Mouse (Mus musculus) heart, embryonic 10.5 days (tissue): ENCODE data around the gene Syna. TPM values are rescaled to one million over a fixed set of nuclear protein-coding genes. Genes with fewer than 3 reads are reported as not detected.

ENCODE experiments used
- DNase-seq: peaks from one replicate; pipeline ENCODE4 v3.0.0-alpha.2; 2017; ENCODE audit warnings: low spot score
- H3K27ac ChIP-seq: fragments of 300-500 bp; sonication (generic); 2 replicates; pipeline ENCODE4 v1.5.1; 2016; ENCODE audit warnings: mild to moderate bottlenecking
- H3K27me3 ChIP-seq: fragments of 300-500 bp; sonication (generic); 2 replicates; pipeline ENCODE4 v1.6.1; 2016; ENCODE audit warnings: mild to moderate bottlenecking; ENCODE audit not compliant: poor library complexity, insufficient read depth, severe bottlenecking
- H3K36me3 ChIP-seq: fragments of 300-500 bp; sonication (generic); 2 replicates; pipeline ENCODE4 v1.6.1; 2016; ENCODE audit warnings: mild to moderate bottlenecking, moderate library complexity
- H3K4me1 ChIP-seq: fragments of 300-500 bp; sonication (generic); 2 replicates; pipeline ENCODE4 v1.6.1; 2016; ENCODE audit warnings: mild to moderate bottlenecking
- H3K4me3 ChIP-seq: fragments of 300-500 bp; sonication (generic); 2 replicates; pipeline ENCODE4 v1.5.1; 2016; ENCODE audit warnings: mild to moderate bottlenecking, moderate library complexity
- H3K9me3 ChIP-seq: fragments of 300-500 bp; sonication (generic); 2 replicates; pipeline ENCODE4 v1.6.1; 2016; ENCODE audit warnings: mild to moderate bottlenecking, moderate library complexity
- WGBS: fragments of 180-500 bp; shearing (Covaris S2); methylation state at CpG from one replicate; pipeline ENCODE4 v1.1.7; 2016; 5-methylcytosine and 5-hydroxymethylcytosine counted together
- polyA plus RNA-seq: library from polyadenylated mRNA; unstranded; fragments of >200 nt; fragmentation: Nextera tagmentation; extraction: Ambion mirVana; gene quantifications from 2 replicates; pipeline ENCODE4 v1.2.1, GENCODE M21; 2016

Gene Syna
- polyA plus RNA-seq, 1 experiment from 2014 or later: not detected

DNA sequence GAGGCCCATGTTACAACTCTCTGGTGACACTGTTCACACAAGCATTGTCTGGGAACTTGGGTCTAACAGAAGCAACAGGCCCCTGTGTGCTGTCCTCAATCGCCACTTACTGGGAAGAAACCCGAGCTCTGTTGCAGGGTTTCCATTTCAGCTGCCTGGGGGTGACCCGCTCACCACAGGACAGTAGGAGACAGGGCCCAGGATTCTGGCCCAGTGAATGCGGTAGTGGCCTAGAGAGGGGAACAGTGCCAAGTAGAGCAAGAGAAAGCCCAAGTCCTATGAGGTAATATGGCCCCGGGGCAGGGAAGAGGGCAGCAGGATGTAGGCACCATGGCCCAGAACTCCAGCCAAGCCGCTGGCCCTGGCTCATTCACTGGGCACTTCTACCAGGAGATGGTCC lies 19.1 kb downstream of the Syna start:
- DNase-seq: no peak
- peaks cover 32% of the 10 kb centered on the region for H3K4me1 ChIP-seq
- peak overlapping the region; percentile 80 for H3K27ac ChIP-seq
- peaks cover 23% of the 10 kb centered on the region for H3K36me3 ChIP-seq
- H3K9me3 ChIP-seq: no peaks in the 10 kb centered on the region
- WGBS: 71% methylated on average over 6 of the region's 6 CpGs
- H3K27me3 ChIP-seq: no peaks in the 10 kb centered on the region
- H3K4me3 ChIP-seq: no peak overlapping the region

DNA sequence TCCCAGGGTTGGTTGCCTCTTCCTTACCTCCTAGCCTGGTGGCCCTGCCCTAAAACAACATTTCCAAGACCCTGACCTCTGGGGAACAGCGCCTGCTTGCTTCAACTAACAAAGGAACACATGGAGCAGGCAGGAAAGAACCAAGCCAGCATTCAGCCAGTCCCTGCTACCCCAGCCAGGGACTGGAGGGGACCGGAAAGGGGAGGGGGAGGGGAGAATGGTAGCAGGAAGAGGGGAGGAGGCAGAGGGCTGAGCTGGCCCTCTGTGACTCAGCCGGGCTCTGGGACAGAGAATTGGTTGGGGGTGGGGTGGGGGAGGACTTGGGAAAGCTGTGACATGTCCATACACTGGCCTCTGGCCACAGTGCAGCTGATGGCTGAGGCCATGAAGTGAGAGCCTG lies 20.1 kb downstream of the Syna start:
- no peaks in the 10 kb centered on the region for H3K9me3 ChIP-seq
- H3K36me3 ChIP-seq: peaks cover 27% of the 10 kb centered on the region
- peaks cover 34% of the 10 kb centered on the region for H3K4me1 ChIP-seq
- H3K27ac ChIP-seq: peak overlapping the region; percentile 80
- no peak overlapping the region for H3K4me3 ChIP-seq
- 17% methylated on average over 3 of the region's 3 CpGs for WGBS
- peak; percentile 89 for DNase-seq
- no peaks in the 10 kb centered on the region for H3K27me3 ChIP-seq

DNA sequence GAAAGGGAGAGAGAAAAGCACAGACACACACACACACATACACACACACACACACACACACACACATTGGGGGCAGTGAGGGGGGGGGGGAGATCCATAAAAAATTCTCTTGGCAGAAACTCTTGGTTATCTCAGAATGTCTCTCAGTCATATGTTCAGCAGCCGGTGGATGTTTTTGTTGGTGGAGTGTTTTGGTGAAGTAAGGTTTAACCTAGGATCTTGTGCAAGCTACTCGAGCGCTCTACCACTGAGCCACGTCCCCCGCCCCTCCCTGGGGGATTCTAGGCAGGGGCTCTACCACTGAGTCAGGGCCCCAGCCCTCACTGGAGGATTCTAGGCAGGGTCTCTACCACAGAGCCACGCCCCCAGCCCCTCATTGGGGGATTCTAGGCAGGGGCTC lies 23.9 kb downstream of the Syna start:
- Histone ChIP-seq H3K27me3 (no peaks in the 10 kb centered on the region), H3K36me3 (peaks cover 55% of the 10 kb centered on the region), H3K9me3 (no peaks in the 10 kb centered on the region), H3K4me3 (no peak overlapping the region), H3K27ac (no peak overlapping the region), H3K4me1 (peaks cover 23% of the 10 kb centered on the region)
- 92% methylated on average over 6 of the region's 6 CpGs for WGBS
- no peak for DNase-seq

DNA sequence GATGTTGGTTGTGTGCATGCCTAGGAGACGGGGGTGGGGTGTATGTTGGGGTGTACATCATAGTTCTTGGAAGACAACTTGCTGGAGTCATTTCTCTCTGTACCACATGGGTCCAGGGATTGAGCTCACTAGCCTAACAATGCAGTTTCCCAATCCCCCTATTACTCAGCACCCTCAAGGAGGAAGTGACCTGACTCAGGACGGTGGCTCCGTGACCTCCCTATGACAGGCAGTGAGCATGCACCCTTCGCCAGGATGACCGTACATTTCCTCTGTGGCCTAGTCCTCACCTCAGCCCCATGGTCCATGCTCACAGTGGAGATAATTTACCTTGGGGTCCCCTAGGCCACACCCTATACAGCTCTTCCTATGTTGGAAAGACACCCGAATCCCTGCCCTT lies 27.6 kb downstream of the Syna start:
- 90% methylated on average over 6 of the region's 6 CpGs for WGBS
- no peak for DNase-seq
- Histone ChIP-seq H3K4me3 (no peak overlapping the region), H3K27ac (no peak overlapping the region), H3K9me3 (no peaks in the 10 kb centered on the region), H3K4me1 (peaks cover 11% of the 10 kb centered on the region), H3K27me3 (no peaks in the 10 kb centered on the region), H3K36me3 (peaks cover 49% of the 10 kb centered on the region)

DNA sequence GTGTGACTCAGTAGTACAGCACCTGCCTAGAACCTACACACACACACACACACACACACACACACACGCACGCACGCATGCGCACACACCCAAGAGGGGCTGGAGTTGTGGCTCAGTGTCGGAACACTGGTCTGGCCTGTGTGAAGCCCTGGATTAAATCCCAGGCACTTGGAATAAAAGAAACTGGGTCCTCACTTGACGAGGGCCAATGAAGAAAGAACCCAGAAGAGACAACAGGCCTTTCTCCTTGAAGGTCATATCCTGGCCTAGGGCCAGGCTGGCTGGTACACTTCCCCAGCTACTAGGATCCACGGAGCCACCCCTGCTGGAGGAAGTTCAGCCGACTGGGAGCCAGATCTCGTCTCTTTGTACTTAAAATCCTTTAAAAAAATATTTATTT lies 28.4 kb downstream of the Syna start:
- peaks cover 46% of the 10 kb centered on the region for H3K36me3 ChIP-seq
- no peak for DNase-seq
- peaks cover 11% of the 10 kb centered on the region for H3K4me1 ChIP-seq
- WGBS: 85% methylated on average over 9 of the region's 9 CpGs
- H3K27me3 ChIP-seq: no peaks in the 10 kb centered on the region
- no peak overlapping the region for H3K27ac ChIP-seq
- no peaks in the 10 kb centered on the region for H3K9me3 ChIP-seq
- H3K4me3 ChIP-seq: no peak overlapping the region

DNA sequence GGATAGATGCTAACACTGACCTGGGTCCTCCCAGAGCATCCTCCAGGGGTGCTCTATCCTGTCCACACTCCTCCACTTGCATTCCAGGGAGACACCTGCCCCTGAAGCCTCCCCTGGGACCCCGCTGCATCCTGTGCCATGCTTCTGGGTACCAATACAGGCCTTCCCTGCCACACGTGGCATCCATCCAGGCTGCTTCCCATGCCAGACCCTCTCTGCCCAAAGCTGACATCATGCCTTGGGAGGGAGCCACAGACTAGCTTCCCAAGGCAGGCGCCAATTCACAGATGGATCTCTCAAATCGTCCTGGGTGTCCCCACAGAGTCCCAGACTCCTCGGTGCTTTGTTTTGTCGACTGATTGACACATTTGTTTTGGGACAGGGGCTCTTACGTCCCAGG lies 29.1 kb downstream of the Syna start:
- no peak for DNase-seq
- H3K4me3 ChIP-seq: no peak overlapping the region
- no peaks in the 10 kb centered on the region for H3K27me3 ChIP-seq
- H3K27ac ChIP-seq: no peak overlapping the region
- no peaks in the 10 kb centered on the region for H3K9me3 ChIP-seq
- WGBS: 68% methylated on average over 7 of the region's 7 CpGs
- peaks cover 11% of the 10 kb centered on the region for H3K4me1 ChIP-seq
- peaks cover 52% of the 10 kb centered on the region for H3K36me3 ChIP-seq

DNA sequence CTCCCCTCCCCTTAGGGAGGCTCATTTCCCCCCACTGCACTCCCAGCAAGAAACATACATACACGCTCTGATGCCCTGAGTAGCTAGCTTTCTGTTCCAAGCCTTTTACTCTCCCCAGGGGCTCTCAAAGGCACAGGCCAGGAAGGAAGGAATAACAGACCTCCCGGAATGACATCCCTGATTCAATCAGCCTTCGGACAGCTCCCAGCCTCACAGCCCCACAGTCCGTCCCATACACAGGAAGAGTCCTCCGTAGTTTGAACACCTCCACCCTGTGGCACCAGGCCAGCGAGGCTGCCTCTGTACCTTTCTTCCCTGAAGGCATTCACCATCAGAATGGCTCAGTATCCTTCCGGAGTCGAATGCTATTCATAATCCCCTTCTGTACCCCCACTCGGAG lies 31.5 kb downstream of the Syna start:
- WGBS: 27% methylated on average over 9 of the region's 9 CpGs

DNA sequence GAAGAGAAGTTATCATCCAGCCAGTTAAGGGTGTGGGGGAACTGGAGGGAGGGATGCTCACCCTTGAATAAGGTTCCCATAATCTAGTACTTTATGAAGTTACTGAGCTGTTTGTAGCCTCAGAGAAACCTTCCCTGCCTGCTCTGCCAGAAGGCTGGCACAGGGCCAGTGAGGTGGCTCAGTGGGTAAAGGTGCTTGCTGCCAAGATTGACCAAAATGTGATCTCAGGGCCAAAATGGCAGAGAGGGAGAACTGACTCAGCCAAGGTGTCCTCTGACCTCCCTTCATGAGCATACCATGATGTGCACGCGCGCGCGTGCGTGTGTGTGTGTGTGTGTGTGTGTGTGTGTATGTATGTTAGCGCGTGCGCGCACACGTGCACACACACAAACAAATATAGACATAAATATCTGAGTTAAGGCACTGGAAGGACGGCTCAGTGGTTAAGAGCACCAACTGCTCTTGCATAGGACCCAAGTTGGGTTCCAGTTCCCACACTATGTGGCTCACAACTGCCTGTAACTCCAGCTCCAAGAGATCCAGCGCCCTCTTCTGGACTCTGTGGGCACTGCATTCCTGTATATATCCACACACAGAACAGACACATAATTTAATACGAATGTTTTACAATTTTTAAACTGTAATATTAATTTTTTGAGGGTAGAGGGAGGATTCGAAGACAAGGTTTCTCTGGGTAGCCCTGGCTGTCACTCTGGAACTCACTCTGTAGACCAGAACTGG lies 33.8 kb downstream of the Syna start:
- Histone ChIP-seq H3K9me3 (no peaks in the 10 kb centered on the region), H3K27ac (no peak overlapping the region), H3K4me1 (peaks cover 14% of the 10 kb centered on the region), H3K4me3 (no peak overlapping the region), H3K36me3 (peaks cover 29% of the 10 kb centered on the region; the same call in 1 of the 2 replicates), H3K27me3 (no peaks in the 10 kb centered on the region)
- DNase-seq: no peak
- WGBS: 88% methylated on average over 15 of the region's 15 CpGs

More for the DNA sequence above, 31.5 kb downstream of the Syna start:
- no peak for DNase-seq
- Histone ChIP-seq H3K4me1 (peaks cover 8% of the 10 kb centered on the region), H3K27ac (no peak overlapping the region), H3K36me3 (peaks cover 36% of the 10 kb centered on the region), H3K27me3 (no peaks in the 10 kb centered on the region), H3K4me3 (no peak overlapping the region), H3K9me3 (no peaks in the 10 kb centered on the region)

DNA sequence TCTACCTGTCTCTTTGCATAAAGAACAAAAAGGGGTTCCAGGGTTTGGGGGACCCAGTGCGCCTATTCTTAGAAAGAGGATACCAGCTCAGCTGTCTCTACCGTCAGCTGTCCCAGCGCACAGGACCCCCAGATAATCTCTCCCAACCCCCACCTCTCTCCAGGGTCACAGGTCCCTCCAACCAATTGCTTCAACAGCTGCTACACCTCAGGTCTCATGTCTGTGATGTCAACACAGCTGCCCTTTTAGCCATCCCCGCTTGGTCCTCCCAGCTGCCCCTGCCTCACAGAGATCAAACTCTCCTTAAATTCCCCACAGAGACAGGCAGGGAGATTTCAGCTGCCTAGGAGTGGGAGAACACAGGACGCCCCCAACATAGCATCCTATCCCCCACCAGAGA lies 36.2 kb downstream of the Syna start:
- no peak for DNase-seq
- Histone ChIP-seq H3K4me1 (peaks cover 11% of the 10 kb centered on the region), H3K9me3 (no peaks in the 10 kb centered on the region), H3K36me3 (peaks cover 39% of the 10 kb centered on the region), H3K27ac (no peak overlapping the region), H3K27me3 (no peaks in the 10 kb centered on the region), H3K4me3 (no peak overlapping the region)
- WGBS: 75% methylated on average over 5 of the region's 5 CpGs

DNA sequence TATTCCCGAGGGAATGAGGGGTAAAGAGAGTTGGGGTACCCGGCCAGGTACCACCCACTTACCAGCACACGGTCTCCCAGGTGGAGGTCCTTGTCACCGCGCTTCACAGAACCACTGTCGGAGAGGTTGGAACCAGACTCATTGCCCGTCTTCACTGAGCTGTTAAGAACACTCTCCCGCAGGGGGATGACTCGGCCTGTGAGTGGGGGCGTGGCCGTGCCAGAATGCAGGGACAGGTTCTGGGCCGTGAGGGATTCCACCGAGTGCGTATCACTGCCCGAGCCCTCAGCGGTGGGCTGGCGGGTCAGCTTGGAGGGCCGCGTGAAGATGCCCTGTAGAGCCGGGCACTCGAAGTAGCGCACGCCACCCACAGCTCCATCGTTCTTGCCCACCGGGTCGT lies 37.4 kb downstream of the Syna start:
- 86% methylated on average over 26 of the region's 26 CpGs for WGBS

DNA sequence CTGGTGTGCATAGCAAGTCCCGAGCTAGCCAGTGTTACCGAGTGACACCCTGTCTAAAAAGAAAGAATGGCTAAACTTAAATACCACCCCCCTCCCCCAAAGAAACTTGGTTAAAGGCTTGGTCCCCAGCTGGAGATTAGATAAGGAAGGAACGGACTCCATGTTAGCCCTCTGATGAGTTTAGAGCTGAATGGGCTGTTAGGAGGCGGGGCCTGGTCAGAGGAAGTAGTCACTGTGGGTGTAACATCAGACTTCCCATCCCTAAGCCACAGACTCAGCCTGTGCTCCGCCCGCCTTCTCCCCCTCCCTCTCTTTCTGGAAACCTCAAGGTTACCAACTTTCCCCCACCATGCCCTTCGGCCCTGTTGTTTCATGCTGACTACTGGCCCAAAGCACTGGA lies 38.2 kb downstream of the Syna start:
- Histone ChIP-seq H3K27ac (no peak overlapping the region), H3K4me3 (no peak overlapping the region), H3K9me3 (0 out of 2 replicates have a peak, but pooled peaks cover 2% of the 10 kb centered on the region), H3K27me3 (no peaks in the 10 kb centered on the region), H3K4me1 (0 out of 2 replicates have a peak, but pooled peaks cover 5% of the 10 kb centered on the region), H3K36me3 (peaks cover 54% of the 10 kb centered on the region)
- WGBS: 71% methylated on average over 7 of the region's 7 CpGs
- no peak for DNase-seq

More for the DNA sequence above, 37.4 kb downstream of the Syna start:
- Histone ChIP-seq H3K4me1 (0 out of 2 replicates have a peak, but pooled peaks cover 5% of the 10 kb centered on the region), H3K27ac (no peak overlapping the region), H3K27me3 (no peaks in the 10 kb centered on the region), H3K36me3 (peaks cover 48% of the 10 kb centered on the region), H3K9me3 (no peaks in the 10 kb centered on the region), H3K4me3 (no peak overlapping the region)
- no peak for DNase-seq

DNA sequence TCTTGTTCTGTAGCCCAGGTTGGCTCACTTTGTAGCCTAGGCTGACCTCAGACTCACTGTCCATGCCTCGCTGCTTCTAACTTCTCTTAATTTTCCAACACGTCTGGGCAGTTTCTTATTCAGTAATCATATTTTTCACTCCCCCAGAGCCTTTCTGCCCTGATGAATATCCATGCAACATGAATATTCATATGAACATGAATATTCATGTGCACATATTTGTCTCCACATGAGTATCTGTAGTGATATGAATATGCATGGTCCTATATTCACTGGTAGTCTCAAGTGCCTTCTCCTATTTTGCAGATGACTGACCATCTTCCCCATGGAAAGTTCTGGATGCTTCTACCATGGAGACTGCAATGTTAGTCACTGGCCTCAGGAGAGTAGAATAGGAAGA lies 38.8 kb downstream of the Syna start:
- no peak for DNase-seq
- Histone ChIP-seq H3K36me3 (peaks cover 58% of the 10 kb centered on the region), H3K9me3 (0 out of 2 replicates have a peak, but pooled peaks cover 4% of the 10 kb centered on the region), H3K27me3 (no peaks in the 10 kb centered on the region), H3K4me1 (0 out of 2 replicates have a peak, but pooled peaks cover 5% of the 10 kb centered on the region), H3K4me3 (no peak overlapping the region), H3K27ac (no peak overlapping the region)
- 91% methylated on average over 2 of the region's 2 CpGs for WGBS

DNA sequence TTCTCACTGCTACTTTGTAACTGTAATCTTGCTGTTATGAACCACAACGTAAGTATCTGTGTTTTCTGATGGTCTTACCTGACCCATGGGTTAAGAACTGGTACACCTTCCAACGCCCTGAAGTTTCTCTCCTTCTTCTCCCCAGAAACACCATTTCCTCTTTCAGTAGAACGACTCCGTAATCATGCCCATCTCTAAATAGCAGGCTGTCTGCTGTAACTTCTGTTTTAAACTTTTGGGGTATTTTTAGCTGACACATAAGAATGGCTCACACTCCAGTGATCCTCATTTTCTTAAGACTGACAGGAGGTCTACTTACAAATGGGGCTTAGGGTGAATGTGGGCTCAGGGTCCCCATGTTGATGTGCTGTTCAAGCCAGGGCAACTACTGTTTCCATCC lies 39.9 kb downstream of the Syna start:
- H3K27me3 ChIP-seq: no peaks in the 10 kb centered on the region
- 0 out of 2 replicates have a peak, but pooled peaks cover 4% of the 10 kb centered on the region for H3K9me3 ChIP-seq
- no peak for DNase-seq
- no peak overlapping the region for H3K27ac ChIP-seq
- WGBS: 88% methylated on average over 4 of the region's 4 CpGs
- 0 out of 2 replicates have a peak, but pooled peaks cover 5% of the 10 kb centered on the region for H3K4me1 ChIP-seq
- H3K36me3 ChIP-seq: peaks cover 62% of the 10 kb centered on the region
- no peak overlapping the region for H3K4me3 ChIP-seq
